Mouse (Mus musculus) heart, embryonic 16.5 days (tissue): ENCODE data around the gene Grm7. TPM values are rescaled to one million over a fixed set of nuclear protein-coding genes. Genes with fewer than 3 reads are reported as not detected.
A peak's percentile ranks its signal among the peaks of the same experiment; 100 is the strongest.

ENCODE experiments used
- ATAC-seq: fragments of 200-750 bp; cut with Nextera tagmentation; replicated peaks from 2 replicates; pipeline ENCODE4 v1.8.0; 2017; ENCODE audit warnings: moderate number of reproducible peaks; ENCODE audit not compliant: insufficient read depth, low FRiP score; ENCODE audit errors: extremely low read depth
- H3K27ac ChIP-seq: fragments of 300-500 bp; sonication (generic); 2 replicates; pipeline ENCODE4 v1.5.1; 2014; ENCODE audit warnings: mild to moderate bottlenecking, low read length, control low read depth, moderate library complexity
- H3K27me3 ChIP-seq: fragments of 300-500 bp; sonication (generic); 2 replicates; pipeline ENCODE4 v1.6.1; 2014; ENCODE audit warnings: low read length, mixed read lengths; ENCODE audit not compliant: control insufficient read depth, insufficient read depth
- H3K36me3 ChIP-seq: fragments of 300-500 bp; sonication (generic); 2 replicates; pipeline ENCODE4 v1.6.1; 2014; ENCODE audit not compliant: control insufficient read depth, insufficient read depth
- H3K4me1 ChIP-seq: fragments of 300-500 bp; sonication (generic); 2 replicates; pipeline ENCODE4 v1.6.1; 2014; ENCODE audit warnings: low read length, mixed read lengths; ENCODE audit not compliant: control insufficient read depth, insufficient read depth
- H3K4me2 ChIP-seq: fragments of 300-500 bp; sonication (generic); 2 replicates; pipeline ENCODE4 v1.6.1; 2014; ENCODE audit warnings: low read depth, mild to moderate bottlenecking, control low read depth, low read length
- H3K4me3 ChIP-seq: fragments of 300-500 bp; sonication (generic); 2 replicates; pipeline ENCODE4 v1.5.1; 2014; ENCODE audit warnings: mild to moderate bottlenecking, control low read depth, low read length
- H3K9ac ChIP-seq: fragments of 300-500 bp; sonication (generic); 2 replicates; pipeline ENCODE4 v1.6.1; 2014; ENCODE audit warnings: low read length, control low read depth
- H3K9me3 ChIP-seq: fragments of 300-500 bp; sonication (generic); replicated peaks from 2 replicates; pipeline ENCODE4 v1.6.1; 2016; ENCODE audit warnings: low read length; ENCODE audit not compliant: control insufficient read depth
- WGBS: fragments of 180-500 bp; shearing (Covaris S2); extraction: QIAGEN DNeasy Blood & Tissue Kit; methylation state at CpG from one replicate; pipeline ENCODE4 v1.1.7; 2014; 5-methylcytosine and 5-hydroxymethylcytosine counted together
- polyA plus RNA-seq: library from polyadenylated mRNA; unstranded; fragments of >200 nt; fragmentation: Nextera tagmentation; extraction: Ambion mirVana; gene quantifications from 2 replicates; pipeline ENCODE4 v1.2.1, GENCODE M21; 2015

Gene Grm7
- polyA plus RNA-seq, 1 experiment from 2014 or later, result 0.47 TPM

DNA sequence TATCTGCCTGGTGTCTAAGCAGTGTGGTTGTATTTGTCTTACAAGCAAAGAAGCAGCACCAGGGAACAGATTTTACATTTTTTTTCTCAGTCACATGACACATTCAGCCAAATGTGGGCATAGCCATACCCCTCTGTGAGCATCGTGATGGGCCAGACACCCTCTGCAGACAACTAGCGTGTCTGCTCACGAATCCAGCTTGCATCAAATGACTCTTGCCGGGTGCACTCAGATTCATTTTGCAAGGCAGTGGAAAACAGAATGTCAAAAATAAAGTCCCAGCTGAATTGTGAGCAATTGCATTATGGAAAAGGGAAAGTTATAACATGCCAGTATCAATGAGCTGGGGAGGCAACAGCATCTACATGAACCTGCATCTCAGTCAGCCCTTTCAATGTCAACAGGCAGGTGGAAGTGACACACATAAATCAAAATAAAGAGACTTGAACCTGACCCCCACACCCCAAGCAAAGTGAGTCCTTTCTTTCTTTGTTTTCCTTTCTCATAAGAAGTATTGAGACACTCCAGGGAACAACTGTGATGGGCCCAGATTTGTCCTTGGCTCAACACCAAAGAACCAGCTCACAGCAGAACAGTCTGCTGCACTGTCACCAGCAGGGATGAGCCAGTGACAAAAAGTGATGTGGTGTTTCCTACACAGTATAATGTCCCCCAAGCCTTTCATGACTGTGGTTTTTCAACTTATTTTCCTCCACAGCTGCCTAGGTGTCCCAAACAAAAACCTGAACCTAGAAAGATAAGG is 956.7 kb downstream of the Grm7 start:
- no peak overlapping the region for H3K27ac ChIP-seq
- no peaks in the 10 kb centered on the region for H3K9me3 ChIP-seq
- no peak overlapping the region for H3K4me3 ChIP-seq
- H3K4me2 ChIP-seq, result no peak overlapping the region
- no peaks in the 10 kb centered on the region for H3K27me3 ChIP-seq
- no peaks in the 10 kb centered on the region for H3K4me1 ChIP-seq
- H3K36me3 ChIP-seq, result no peaks in the 10 kb centered on the region
- WGBS, result 82% methylated on average over 4 of the region's 4 CpGs
- ATAC-seq, result no peak
- H3K9ac ChIP-seq, result no peak overlapping the region

DNA sequence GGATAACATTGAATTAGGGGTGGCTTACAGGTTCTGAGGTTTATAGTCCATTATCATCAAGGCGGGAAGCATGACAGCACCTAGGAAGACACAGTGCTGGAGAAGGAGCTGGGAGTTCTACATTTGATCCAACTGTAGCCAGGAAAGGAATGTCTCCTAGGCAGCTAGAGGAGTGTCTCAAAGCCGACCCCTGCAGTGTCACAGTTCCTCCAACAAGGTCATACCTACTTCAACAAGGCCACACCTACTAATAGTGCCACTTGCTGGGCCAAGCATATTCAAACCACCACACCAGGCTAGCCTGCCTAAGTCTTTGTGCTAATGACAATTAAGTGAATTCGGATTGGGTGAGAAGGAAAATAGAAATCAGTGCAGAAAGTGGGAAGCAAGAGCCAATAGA is 965.0 kb downstream of the Grm7 start:
- ATAC-seq, result no peak
- WGBS, result 70% methylated on average over 3 of the region's 3 CpGs
- Histone ChIP-seq H3K36me3 (no peaks in the 10 kb centered on the region), H3K4me1 (peaks cover 3% of the 10 kb centered on the region; the same call in 1 of the 2 replicates), H3K27me3 (no peaks in the 10 kb centered on the region), H3K9me3 (no peaks in the 10 kb centered on the region), H3K9ac (no peak overlapping the region), H3K4me2 (no peak overlapping the region), H3K27ac (no peak overlapping the region), H3K4me3 (no peak overlapping the region)

DNA sequence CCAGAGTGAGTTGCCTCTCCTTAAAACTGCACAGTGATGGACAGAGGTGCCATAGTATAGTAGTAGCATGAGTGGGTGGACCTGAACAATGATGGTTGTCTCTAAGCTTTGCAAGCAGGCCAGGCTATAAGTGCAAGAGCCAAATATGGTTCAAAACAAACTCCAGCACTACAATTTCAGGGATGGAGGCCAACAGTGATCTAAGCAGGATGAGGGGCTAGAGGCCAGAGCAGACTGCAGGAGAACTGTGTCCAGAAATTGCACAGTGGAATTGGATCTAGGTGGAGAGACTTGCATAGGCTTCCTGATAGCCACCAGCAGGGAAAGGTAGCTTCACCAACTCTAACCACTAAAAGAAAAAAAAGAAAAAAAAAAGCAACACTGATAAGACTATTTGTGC is 968.5 kb downstream of the Grm7 start:
- ATAC-seq, result 0 out of 2 replicates have a peak, but pooled peaks have one; percentile 23
- Histone ChIP-seq H3K4me2 (no peak overlapping the region), H3K4me3 (no peak overlapping the region), H3K27me3 (no peaks in the 10 kb centered on the region), H3K27ac (no peak overlapping the region), H3K9me3 (no peaks in the 10 kb centered on the region), H3K36me3 (no peaks in the 10 kb centered on the region), H3K9ac (no peak overlapping the region), H3K4me1 (peaks cover 3% of the 10 kb centered on the region; the same call in 1 of the 2 replicates)
